Mouse (Mus musculus) neural tube, embryonic 15.5 days (tissue): ENCODE data around the gene Erp29. TPM values are rescaled to one million over a fixed set of nuclear protein-coding genes. Genes with fewer than 3 reads are reported as not detected.
A peak's percentile ranks its signal among the peaks of the same experiment; 100 is the strongest.
"Not testable (repeated sequence)": the region's sequence is repeated elsewhere in the genome, so short reads cannot be mapped to it uniquely, and the experiment has no call there.

Source experiments
- ATAC-seq: fragments of 200-750 bp; cut with Nextera tagmentation; 2 replicates; pipeline ENCODE4 v1.8.0; 2017; ENCODE audit warnings: mild to moderate bottlenecking, moderate TSS enrichment, moderate library complexity; ENCODE audit not compliant: low FRiP score
- H3K27ac ChIP-seq: fragments of 300-500 bp; sonication (generic); replicated peaks from 2 replicates; pipeline ENCODE4 v1.5.1; 2015; ENCODE audit warnings: mild to moderate bottlenecking, inconsistent platforms
- H3K27me3 ChIP-seq: fragments of 300-500 bp; sonication (generic); replicated peaks from 2 replicates; pipeline ENCODE4 v1.6.1; 2015; ENCODE audit warnings: inconsistent platforms
- H3K36me3 ChIP-seq: fragments of 300-500 bp; sonication (generic); 2 replicates; pipeline ENCODE4 v1.6.1; 2015; ENCODE audit warnings: inconsistent platforms
- H3K4me1 ChIP-seq: fragments of 300-500 bp; sonication (generic); 2 replicates; pipeline ENCODE4 v1.6.1; 2015; ENCODE audit warnings: inconsistent platforms
- H3K4me2 ChIP-seq: fragments of 300-500 bp; sonication (generic); 2 replicates; pipeline ENCODE4 v1.6.1; 2015; ENCODE audit warnings: inconsistent platforms, mild to moderate bottlenecking, moderate library complexity
- H3K4me3 ChIP-seq: fragments of 300-500 bp; sonication (generic); replicated peaks from 2 replicates; pipeline ENCODE4 v1.5.1; 2015; ENCODE audit warnings: mild to moderate bottlenecking, inconsistent platforms
- H3K9ac ChIP-seq: fragments of 300-500 bp; sonication (generic); replicated peaks from 2 replicates; pipeline ENCODE4 v1.6.1; 2015; ENCODE audit warnings: mild to moderate bottlenecking, inconsistent platforms
- H3K9me3 ChIP-seq: fragments of 300-500 bp; sonication (generic); replicated peaks from 2 replicates; pipeline ENCODE4 v1.6.1; 2016; ENCODE audit warnings: inconsistent platforms
- WGBS: fragments of 180-500 bp; shearing (Covaris S2); methylation state at CpG from one replicate; pipeline ENCODE4 v1.1.7; 2015; ENCODE audit warnings: mixed read lengths; 5-methylcytosine and 5-hydroxymethylcytosine counted together
- polyA plus RNA-seq: library from polyadenylated mRNA; unstranded; fragments of >200 nt; fragmentation: Nextera tagmentation; extraction: Ambion mirVana; gene quantifications from 2 replicates; pipeline ENCODE4 v1.2.1, GENCODE M21; 2015

Erp29 gene
- polyA plus RNA-seq: 183 and 192 TPM in 2 replicates

GRCm38 (mm10) chr5:121452026-121452869 is at the start of gene Erp29:
Gene Erp29 (minus strand): TSS chr5:121452506.
- Histone ChIP-seq H3K4me2 (peak within 1 kb of the TSS; percentile 81), H3K4me3 (peak within 1 kb of the TSS; percentile 91), H3K9ac (peak within 1 kb of the TSS; percentile 98), H3K36me3 (peaks cover 26% of the 10 kb centered on the region), H3K27ac (peak within 1 kb of the TSS; percentile 98), H3K27me3 (no peaks in the 10 kb centered on the region), H3K9me3 (no peaks in the 10 kb centered on the region), H3K4me1 (peaks cover 38% of the 10 kb centered on the region)
- peak; percentile 96 for ATAC-seq
- WGBS: 0% methylated on average over 75 of the region's 97 CpGs

- not testable (repeated sequence) for H3K4me2 ChIP-seq, H3K9ac ChIP-seq, H3K9me3 ChIP-seq, H3K4me1 ChIP-seq, H3K4me3 ChIP-seq, H3K27ac ChIP-seq, H3K36me3 ChIP-seq, ATAC-seq, H3K27me3 ChIP-seq
- WGBS: 84% methylated on average over 10 of the region's 17 CpGs
These were observed 49.2 kb upstream of the Erp29 start for GRCm38 (mm10) chr5:121501424-121501996.

GRCm38 (mm10) chr5:121500719-121501118 is 48.4 kb upstream of the Erp29 start:
- Histone ChIP-seq H3K4me2 (no peak overlapping the region), H3K4me3 (no peak overlapping the region), H3K27ac (no peak overlapping the region), H3K9ac (no peak overlapping the region), H3K36me3 (no peaks in the 10 kb centered on the region), H3K27me3 (no peaks in the 10 kb centered on the region), H3K4me1 (no peaks in the 10 kb centered on the region), H3K9me3 (no peaks in the 10 kb centered on the region)
- 76% methylated on average over 7 of the region's 7 CpGs for WGBS
- ATAC-seq: no peak

- Histone ChIP-seq H3K4me1 (no peaks in the 10 kb centered on the region), H3K9me3 (no peaks in the 10 kb centered on the region), H3K27me3 (no peaks in the 10 kb centered on the region), H3K4me3 (no peak overlapping the region), H3K27ac (no peak overlapping the region), H3K36me3 (no peaks in the 10 kb centered on the region), H3K9ac (no peak overlapping the region), H3K4me2 (no peak overlapping the region)
- ATAC-seq: no peak
- WGBS: 82% methylated on average over 8 of the region's 8 CpGs
These were observed 41.0 kb upstream of the Erp29 start for GRCm38 (mm10) chr5:121493305-121493704.

- H3K4me3 ChIP-seq: no peak overlapping the region
- H3K4me2 ChIP-seq: no peak overlapping the region
- H3K4me1 ChIP-seq: no peaks in the 10 kb centered on the region
- no peak for ATAC-seq
- no peak overlapping the region for H3K27ac ChIP-seq
- no peaks in the 10 kb centered on the region for H3K36me3 ChIP-seq
- H3K9me3 ChIP-seq: no peaks in the 10 kb centered on the region
- 81% methylated on average over 5 of the region's 5 CpGs for WGBS
- no peaks in the 10 kb centered on the region for H3K27me3 ChIP-seq
- H3K9ac ChIP-seq: no peak overlapping the region
These were observed 32.5 kb upstream of the Erp29 start for GRCm38 (mm10) chr5:121484801-121485200.

GRCm38 (mm10) chr5:121477680-121478079 is 25.4 kb upstream of the Erp29 start:
- 0 out of 2 replicates have a peak overlapping the region, but pooled peaks have one; percentile 6 for H3K27ac ChIP-seq
- WGBS: 34% methylated on average over 3 of the region's 3 CpGs
- no peak for ATAC-seq

GRCm38 (mm10) chr5:121476040-121476439 is 23.7 kb upstream of the Erp29 start:
- Histone ChIP-seq H3K27me3 (no peaks in the 10 kb centered on the region), H3K9me3 (no peaks in the 10 kb centered on the region), H3K9ac (no peak overlapping the region), H3K27ac (no peak overlapping the region), H3K36me3 (no peaks in the 10 kb centered on the region), H3K4me2 (no peak overlapping the region), H3K4me3 (no peak overlapping the region), H3K4me1 (no peaks in the 10 kb centered on the region)
- no peak for ATAC-seq
- 85% methylated on average over 1 of the region's 1 CpGs for WGBS

More at GRCm38 (mm10) chr5:121477680-121478079, 25.4 kb upstream of the Erp29 start:
- H3K4me3 ChIP-seq: no peak overlapping the region
- H3K36me3 ChIP-seq: no peaks in the 10 kb centered on the region
- H3K9ac ChIP-seq: no peak overlapping the region
- H3K4me1 ChIP-seq: no peaks in the 10 kb centered on the region
- no peak overlapping the region for H3K4me2 ChIP-seq
- no peaks in the 10 kb centered on the region for H3K27me3 ChIP-seq
- H3K9me3 ChIP-seq: no peaks in the 10 kb centered on the region

- WGBS: 92% methylated on average over 7 of the region's 7 CpGs
- Histone ChIP-seq H3K4me3 (no peak overlapping the region), H3K9me3 (no peaks in the 10 kb centered on the region), H3K4me2 (no peak overlapping the region), H3K36me3 (no peaks in the 10 kb centered on the region), H3K27me3 (no peaks in the 10 kb centered on the region), H3K4me1 (no peaks in the 10 kb centered on the region), H3K9ac (no peak overlapping the region), H3K27ac (no peak overlapping the region)
- no peak for ATAC-seq
These were observed 22.3 kb upstream of the Erp29 start for GRCm38 (mm10) chr5:121474610-121475009.

- Histone ChIP-seq H3K27me3 (no peaks in the 10 kb centered on the region), H3K4me1 (no peaks in the 10 kb centered on the region), H3K9ac (no peak overlapping the region), H3K4me2 (no peak overlapping the region), H3K27ac (no peak overlapping the region), H3K9me3 (no peaks in the 10 kb centered on the region), H3K4me3 (no peak overlapping the region), H3K36me3 (no peaks in the 10 kb centered on the region)
- 88% methylated on average over 2 of the region's 2 CpGs for WGBS
- ATAC-seq: no peak
These were observed 20.1 kb upstream of the Erp29 start for GRCm38 (mm10) chr5:121472411-121472810.

GRCm38 (mm10) chr5:121469566-121469965 is 17.3 kb upstream of the Erp29 start:
- no peaks in the 10 kb centered on the region for H3K27me3 ChIP-seq
- no peak overlapping the region for H3K4me2 ChIP-seq
- WGBS: 69% methylated on average over 3 of the region's 3 CpGs
- H3K4me1 ChIP-seq: no peaks in the 10 kb centered on the region
- no peak overlapping the region for H3K4me3 ChIP-seq
- no peak overlapping the region; the same call in 1 of the 2 replicates for H3K9ac ChIP-seq
- no peaks in the 10 kb centered on the region for H3K9me3 ChIP-seq
- H3K27ac ChIP-seq: no peak overlapping the region
- no peaks in the 10 kb centered on the region for H3K36me3 ChIP-seq
- no peak for ATAC-seq

- no peak overlapping the region for H3K27ac ChIP-seq
- H3K4me3 ChIP-seq: no peak overlapping the region
- H3K9me3 ChIP-seq: no peaks in the 10 kb centered on the region
- H3K4me1 ChIP-seq: no peaks in the 10 kb centered on the region
- H3K36me3 ChIP-seq: no peaks in the 10 kb centered on the region
- 78% methylated on average over 5 of the region's 5 CpGs for WGBS
- ATAC-seq: no peak
- no peak overlapping the region for H3K4me2 ChIP-seq
- no peaks in the 10 kb centered on the region for H3K27me3 ChIP-seq
- H3K9ac ChIP-seq: no peak overlapping the region
These were observed 11.4 kb upstream of the Erp29 start for GRCm38 (mm10) chr5:121463601-121464250.

- Histone ChIP-seq H3K27ac (no peak overlapping the region), H3K9me3 (no peaks in the 10 kb centered on the region), H3K27me3 (no peaks in the 10 kb centered on the region), H3K4me3 (no peak overlapping the region), H3K9ac (no peak overlapping the region), H3K4me1 (no peaks in the 10 kb centered on the region), H3K36me3 (no peaks in the 10 kb centered on the region), H3K4me2 (no peak overlapping the region)
- no peak for ATAC-seq
- WGBS: 71% methylated on average over 5 of the region's 5 CpGs
These were observed 10.7 kb upstream of the Erp29 start for GRCm38 (mm10) chr5:121462967-121463366.
